Mouse (Mus musculus) urinary bladder, postnatal 0 days (tissue): ENCODE results near the gene Gsta1. TPM values are rescaled to one million over a fixed set of nuclear protein-coding genes. Genes with fewer than 3 reads are reported as not detected.

Experiments used
- polyA plus RNA-seq: library from polyadenylated mRNA; unstranded; fragments of >200 nt; fragmentation: Nextera tagmentation; extraction: Ambion mirVana; gene quantifications from 2 replicates; pipeline ENCODE4 v1.2.1, GENCODE M21; 2015

The Gsta1 gene
- polyA plus RNA-seq: 1.9 and 2.7 TPM in 2 replicates

DNA sequence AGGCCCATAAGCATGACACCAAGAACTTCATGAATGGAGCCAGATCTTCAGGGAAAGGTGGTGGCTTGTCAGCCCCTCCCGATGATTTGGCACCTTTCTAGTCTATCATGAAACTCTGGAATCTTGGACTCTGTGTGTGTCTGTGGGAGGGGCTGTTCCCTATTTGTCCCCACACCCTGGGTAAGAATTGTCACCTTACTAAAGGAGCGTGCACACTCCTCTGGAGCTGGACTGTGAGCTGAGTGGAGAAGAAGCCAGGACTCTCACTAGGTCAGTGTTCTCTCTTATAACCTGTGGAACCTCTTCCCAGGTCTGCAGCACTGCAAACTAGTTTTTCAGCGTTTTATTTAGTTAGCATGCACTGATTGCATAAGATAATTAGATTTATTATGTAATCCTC lies at the start of gene Gsta1:
Gsta1 (plus strand) TSS at position 196 of the 400 bp plus-strand sequence.

DNA sequence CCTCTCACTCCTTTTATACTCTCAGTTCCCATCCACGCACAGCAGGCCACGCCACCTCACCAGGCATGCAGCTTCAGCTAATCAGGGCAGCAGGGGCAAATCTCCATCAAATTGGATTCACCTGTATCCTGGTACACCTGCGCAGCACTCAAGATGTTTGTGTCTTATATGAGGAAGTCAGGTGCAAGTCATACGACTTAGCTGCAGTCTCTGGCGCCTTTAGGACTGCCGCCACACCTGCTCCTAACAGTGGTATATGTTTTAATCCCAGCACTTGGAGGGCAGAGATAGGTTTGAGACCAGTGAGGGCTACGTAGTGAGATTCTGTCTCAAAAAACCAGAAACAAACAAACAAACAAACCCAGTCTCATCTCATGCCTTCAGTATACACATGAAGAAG lies 48.0 kb upstream of the Gsta1 start, which contains the start of gene Gsta4:
Gsta4 (plus strand) TSS at position 301 of the 400 bp plus-strand sequence.

DNA sequence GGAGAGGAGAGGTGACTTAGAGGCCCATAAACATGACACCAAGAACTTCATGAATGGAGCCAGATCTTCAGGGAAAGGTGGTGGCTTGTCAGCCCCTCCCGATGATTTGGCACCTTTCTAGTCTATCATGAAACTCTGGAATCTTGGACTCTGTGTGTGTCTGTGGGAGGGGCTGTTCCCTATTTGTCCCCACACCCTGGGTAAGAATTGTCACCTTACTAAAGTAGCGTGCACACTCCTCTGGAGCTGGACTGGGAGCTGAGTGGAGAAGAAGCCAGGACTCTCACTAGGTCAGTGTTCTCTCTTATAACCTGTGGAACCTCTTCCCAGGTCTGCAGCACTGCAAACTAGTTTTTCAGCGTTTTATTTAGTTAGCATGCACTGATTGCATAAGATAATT lies 26.5 kb downstream of the Gsta1 start, which contains the start of gene Gm3776:
Gm3776 (plus strand) TSS at position 216 of the 400 bp plus-strand sequence.

DNA sequence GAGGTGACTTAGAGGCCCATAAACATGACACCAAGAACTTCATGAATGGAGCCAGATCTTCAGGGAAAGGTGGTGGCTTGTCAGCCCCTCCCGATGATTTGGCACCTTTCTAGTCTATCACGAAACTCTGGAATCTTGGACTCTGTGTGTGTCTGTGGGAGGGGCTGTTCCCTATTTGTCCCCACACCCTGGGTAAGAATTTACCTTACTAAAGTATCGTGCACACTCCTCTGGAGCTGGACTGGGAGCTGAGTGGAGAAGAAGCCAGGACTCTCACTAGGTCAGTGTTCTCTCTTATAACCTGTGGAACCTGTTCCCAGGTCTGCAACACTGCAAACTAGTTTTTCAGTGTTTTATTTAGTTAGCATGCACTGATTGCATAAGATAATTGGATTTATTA lies 59.3 kb downstream of the Gsta1 start, which contains the start of gene Gm10639:
Gm10639 (plus strand) TSS at position 201 of the 400 bp plus-strand sequence.

Other genes with a start within 250 kb of the Gsta1 start
- gene Gcm1, start 178.7 kb upstream of the Gsta1 start, polyA plus RNA-seq: not detected in 2 replicates
- 32.6 and 35.6 TPM in 2 replicates for gene Fbxo9, start 121.6 kb upstream of the Gsta1 start, polyA plus RNA-seq
- gene Ick, start 121.5 kb upstream of the Gsta1 start, polyA plus RNA-seq: 12.4 and 14.2 TPM in 2 replicates
- gene Gsta4, start 47.9 kb upstream of the Gsta1 start, polyA plus RNA-seq: 481 and 522 TPM in 2 replicates
- gene Gm3776, start 26.5 kb downstream of the Gsta1 start, polyA plus RNA-seq: 1.4 and 1.5 TPM in 2 replicates
- gene Gm10639, start 59.3 kb downstream of the Gsta1 start, polyA plus RNA-seq: 0.45 TPM in 1 of 2 replicates, not detected in the other
- gene Omt2a, start 84.1 kb downstream of the Gsta1 start, polyA plus RNA-seq: 0.23 and 0.41 TPM in 2 replicates
- not detected in 2 replicates for gene Omt2b, start 96.9 kb downstream of the Gsta1 start, polyA plus RNA-seq
- 9.0 and 11.7 TPM in 2 replicates for gene Gsta2, start 125.1 kb downstream of the Gsta1 start, polyA plus RNA-seq
- gene Dppa5a, start 137.5 kb downstream of the Gsta1 start, polyA plus RNA-seq: 4.1 TPM in 2 replicates
- 32.6 and 47.5 TPM in 2 replicates for gene Ooep, start 148.1 kb downstream of the Gsta1 start, polyA plus RNA-seq
- 0.23 and 0.58 TPM in 2 replicates for gene Ddx43, start 165.1 kb downstream of the Gsta1 start, polyA plus RNA-seq
- gene Cgas, start 212.6 kb downstream of the Gsta1 start, polyA plus RNA-seq: 1.6 and 1.7 TPM in 2 replicates
- gene Mto1, start 217.6 kb downstream of the Gsta1 start, polyA plus RNA-seq: 14.5 and 15.9 TPM in 2 replicates
- 0.75 and 0.99 TPM in 2 replicates for gene Gm17324, start 218.1 kb downstream of the Gsta1 start, polyA plus RNA-seq